Mouse (Mus musculus) forebrain, embryonic 10.5 days (tissue): ENCODE measurements at regions not wholly inside any gene's neighbourhood (a gene's known extent, or its start where the extent isn't known, plus 50 kb on each side); places are given as distances from the start of the nearest gene placed in this dataset.

Experiments
- DNase-seq: peaks from one replicate; pipeline ENCODE4 v3.0.0-alpha.2; 2017; ENCODE audit warnings: low spot score; ENCODE audit errors: extremely low spot score
- H3K27ac ChIP-seq: fragments of 300-500 bp; sonication (generic); 2 replicates; pipeline ENCODE4 v1.5.1; 2016; ENCODE audit warnings: mild to moderate bottlenecking
- H3K27me3 ChIP-seq: fragments of 300-500 bp; sonication (generic); 2 replicates; pipeline ENCODE4 v1.6.1; 2016; ENCODE audit warnings: mild to moderate bottlenecking; ENCODE audit not compliant: poor library complexity, severe bottlenecking
- H3K36me3 ChIP-seq: fragments of 300-500 bp; sonication (generic); replicated peaks from 2 replicates; pipeline ENCODE4 v1.6.1; 2016; ENCODE audit warnings: mild to moderate bottlenecking, moderate library complexity
- H3K4me1 ChIP-seq: fragments of 300-500 bp; sonication (generic); 2 replicates; pipeline ENCODE4 v1.6.1; 2016
- H3K4me3 ChIP-seq: fragments of 300-500 bp; sonication (generic); 2 replicates; pipeline ENCODE4 v1.5.1; 2016; ENCODE audit warnings: mild to moderate bottlenecking, moderate library complexity
- H3K9me3 ChIP-seq: fragments of 300-500 bp; sonication (generic); 2 replicates; pipeline ENCODE4 v1.6.1; 2016; ENCODE audit warnings: mild to moderate bottlenecking, moderate library complexity
- WGBS: fragments of 180-500 bp; shearing (Covaris S2); methylation state at CpG from one replicate; pipeline ENCODE4 v1.1.7; 2016; 5-methylcytosine and 5-hydroxymethylcytosine counted together

DNA sequence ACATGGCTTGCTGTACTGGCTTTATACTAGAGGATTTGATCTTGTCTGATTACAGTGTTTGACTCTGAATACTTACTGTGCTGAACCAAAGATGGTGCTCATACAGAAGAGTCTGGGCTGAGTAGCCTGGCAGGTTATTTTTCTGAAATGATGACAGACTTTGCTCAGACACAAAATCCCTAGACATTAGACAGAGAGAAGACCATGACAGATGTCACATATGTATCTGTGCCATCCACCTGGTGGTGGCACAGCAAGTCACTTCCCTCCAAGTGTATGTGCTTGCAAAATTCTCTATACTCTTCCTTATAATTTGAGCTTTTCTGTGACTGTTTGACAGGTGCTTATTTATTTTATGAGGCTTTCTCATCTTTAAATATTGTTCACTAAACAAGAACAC, 80.7 kb downstream of the Gm7361 start:
- Histone ChIP-seq H3K4me1 (no peaks in the 10 kb centered on the region), H3K36me3 (no peaks in the 10 kb centered on the region), H3K27me3 (no peaks in the 10 kb centered on the region), H3K9me3 (no peaks in the 10 kb centered on the region), H3K27ac (no peak overlapping the region), H3K4me3 (no peak overlapping the region)
- no peak for DNase-seq

DNA sequence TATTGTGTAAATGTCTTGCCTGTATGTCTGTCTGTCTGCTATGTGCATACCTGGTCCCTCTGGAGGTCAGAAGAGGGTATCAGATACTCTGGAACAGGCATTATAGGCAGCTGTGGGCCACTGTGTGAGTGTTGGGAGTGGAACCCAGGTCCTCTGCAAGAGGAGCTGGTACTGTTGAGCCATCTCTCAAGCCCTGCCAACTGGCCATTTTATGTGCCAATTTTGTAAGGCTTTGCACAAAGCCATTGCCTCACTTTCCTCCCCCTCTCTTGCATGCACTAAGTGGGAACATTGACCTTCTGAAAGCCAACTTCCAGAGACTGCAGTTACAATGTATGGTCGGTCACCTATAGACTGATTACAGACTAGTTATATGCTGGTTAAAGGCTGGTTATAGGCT, 81.8 kb downstream of the Gm7361 start:
- no peaks in the 10 kb centered on the region for H3K9me3 ChIP-seq
- no peak overlapping the region for H3K27ac ChIP-seq
- no peak for DNase-seq
- H3K4me1 ChIP-seq, result no peaks in the 10 kb centered on the region
- H3K36me3 ChIP-seq, result no peaks in the 10 kb centered on the region
- H3K4me3 ChIP-seq, result no peak overlapping the region
- WGBS, result 88% methylated on average over 1 of the region's 1 CpGs
- H3K27me3 ChIP-seq, result no peaks in the 10 kb centered on the region

DNA sequence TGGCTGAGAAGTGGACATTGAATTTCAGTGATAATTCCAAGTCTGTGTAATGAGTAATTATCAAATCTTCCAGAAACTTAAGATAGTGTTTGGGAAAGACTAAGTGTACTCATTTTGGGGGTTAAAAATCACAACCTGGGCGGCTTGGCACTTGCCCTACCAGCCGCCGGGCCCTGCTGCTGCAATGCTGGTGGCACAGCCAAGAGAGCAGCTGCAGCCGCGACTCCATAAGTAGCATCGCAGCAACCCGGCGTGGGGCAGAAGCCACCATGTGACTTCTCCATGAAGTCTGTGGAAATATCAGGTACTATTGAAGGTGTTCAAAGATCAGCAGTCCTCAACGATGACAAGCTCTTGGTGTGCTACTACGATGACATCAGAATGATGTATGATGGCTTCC, 97.7 kb downstream of the Gm7361 start:
- H3K27me3 ChIP-seq, result no peaks in the 10 kb centered on the region
- no peaks in the 10 kb centered on the region for H3K9me3 ChIP-seq
- no peak overlapping the region for H3K27ac ChIP-seq
- H3K4me1 ChIP-seq, result no peaks in the 10 kb centered on the region
- no peak overlapping the region for H3K4me3 ChIP-seq
- no peaks in the 10 kb centered on the region for H3K36me3 ChIP-seq
- WGBS, result 97% methylated on average over 10 of the region's 10 CpGs
- DNase-seq, result no peak

DNA sequence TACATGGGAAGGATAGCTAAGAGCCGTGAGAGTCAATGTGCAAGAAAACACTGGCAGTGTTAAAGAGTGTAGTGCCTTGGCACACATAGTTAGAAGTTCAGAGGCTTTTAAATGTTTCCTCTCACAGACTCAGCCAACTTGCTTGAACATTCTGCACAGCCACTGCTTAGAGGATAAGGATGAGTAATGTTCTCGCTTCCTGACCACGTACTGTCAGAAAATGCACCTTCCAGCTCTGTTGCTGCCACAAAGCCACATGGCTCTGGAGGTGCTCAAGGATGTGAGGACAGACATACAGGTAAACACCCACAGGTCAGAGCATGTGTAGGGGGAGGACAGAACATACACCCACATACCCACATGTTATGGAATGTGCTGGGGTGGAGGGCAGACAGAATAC, 101.6 kb downstream of the Gm7361 start:
- DNase-seq, result no peak

DNA sequence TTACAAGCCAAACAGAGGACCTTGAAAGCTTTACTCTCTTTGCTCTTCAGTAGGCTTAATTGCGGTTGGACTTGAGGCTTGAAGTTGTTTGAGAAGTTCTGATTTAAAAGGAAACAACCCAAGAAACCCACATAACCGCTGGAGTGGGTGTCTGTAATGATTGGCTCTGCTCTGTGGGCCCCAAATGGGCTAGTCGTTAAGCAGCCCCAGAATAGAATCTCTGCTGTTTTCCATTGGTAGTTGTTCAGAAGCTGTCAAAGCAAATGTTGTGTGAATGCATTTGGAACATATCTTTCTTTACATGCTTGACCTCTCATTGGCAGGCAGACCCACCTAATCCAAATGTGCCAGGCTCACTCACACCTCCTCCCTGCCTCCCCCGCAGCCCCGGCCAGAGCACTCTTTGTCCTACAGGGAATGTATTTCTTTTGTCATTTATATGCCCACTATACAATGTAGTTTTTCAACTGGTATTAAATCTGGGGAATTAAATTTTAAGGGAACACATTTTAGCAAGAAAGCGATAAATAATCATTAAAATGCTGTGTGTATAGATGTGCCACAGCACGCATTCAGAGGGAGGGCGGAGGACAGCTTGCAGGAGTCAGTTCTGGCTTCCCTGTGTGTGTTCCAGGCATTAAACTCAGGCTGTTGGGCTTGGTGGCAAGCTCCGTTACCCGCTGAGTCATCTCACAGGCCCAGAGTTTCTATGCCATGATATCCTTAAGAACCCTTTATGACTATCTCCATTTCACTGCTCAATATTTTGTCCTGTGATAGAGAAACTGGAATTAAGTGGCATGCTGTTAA, 116.9 kb downstream of the Gm7361 start:
- H3K4me1 ChIP-seq, result peaks cover 15% of the 10 kb centered on the region
- H3K36me3 ChIP-seq, result no peaks in the 10 kb centered on the region
- 73% methylated on average over 10 of the region's 10 CpGs for WGBS
- H3K9me3 ChIP-seq, result no peaks in the 10 kb centered on the region; the same call in 1 of the 2 replicates
- no peak overlapping the region for H3K4me3 ChIP-seq
- no peak for DNase-seq
- no peak overlapping the region for H3K27ac ChIP-seq
- no peaks in the 10 kb centered on the region for H3K27me3 ChIP-seq

More for the DNA sequence above, 101.6 kb downstream of the Gm7361 start:
- H3K27ac ChIP-seq, result no peak overlapping the region
- H3K36me3 ChIP-seq, result no peaks in the 10 kb centered on the region
- H3K9me3 ChIP-seq, result no peaks in the 10 kb centered on the region
- 89% methylated on average over 3 of the region's 3 CpGs for WGBS
- no peaks in the 10 kb centered on the region for H3K4me1 ChIP-seq
- H3K4me3 ChIP-seq, result no peak overlapping the region
- H3K27me3 ChIP-seq, result no peaks in the 10 kb centered on the region

DNA sequence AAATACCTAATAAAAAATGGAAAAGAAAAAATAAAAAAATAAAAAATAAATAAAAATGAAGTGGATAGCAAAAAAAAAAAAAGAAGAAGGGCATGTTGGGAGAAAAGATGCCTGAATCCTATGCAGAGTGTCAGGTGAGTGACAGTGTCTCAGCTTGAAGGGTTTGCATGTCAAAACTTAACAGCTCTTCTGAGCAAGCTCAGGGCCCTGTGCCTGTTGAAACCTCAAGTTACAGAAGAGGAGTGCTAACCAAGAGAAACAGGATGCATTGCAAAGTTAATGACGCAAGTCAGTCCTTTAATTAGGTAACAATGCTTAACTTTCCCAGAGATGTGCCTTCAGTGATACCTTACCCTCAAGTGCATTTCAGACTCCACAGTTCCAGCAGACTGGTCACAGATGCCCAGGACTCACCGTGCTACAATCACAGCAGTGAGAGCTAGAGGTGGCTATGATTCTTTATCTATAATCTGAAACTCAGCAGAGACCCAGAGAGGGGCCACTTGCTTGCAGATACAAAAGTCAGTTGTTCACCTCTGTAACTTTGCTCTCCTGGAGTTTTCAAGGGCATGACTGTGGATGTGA, 149.7 kb downstream of the Gm7361 start:
- no peak overlapping the region for H3K4me3 ChIP-seq
- DNase-seq, result no peak
- no peaks in the 10 kb centered on the region for H3K27me3 ChIP-seq
- no peaks in the 10 kb centered on the region; the same call in 1 of the 2 replicates for H3K9me3 ChIP-seq
- H3K36me3 ChIP-seq, result no peaks in the 10 kb centered on the region
- 82% methylated on average over 2 of the region's 2 CpGs for WGBS
- H3K27ac ChIP-seq, result no peak overlapping the region
- H3K4me1 ChIP-seq, result no peaks in the 10 kb centered on the region

DNA sequence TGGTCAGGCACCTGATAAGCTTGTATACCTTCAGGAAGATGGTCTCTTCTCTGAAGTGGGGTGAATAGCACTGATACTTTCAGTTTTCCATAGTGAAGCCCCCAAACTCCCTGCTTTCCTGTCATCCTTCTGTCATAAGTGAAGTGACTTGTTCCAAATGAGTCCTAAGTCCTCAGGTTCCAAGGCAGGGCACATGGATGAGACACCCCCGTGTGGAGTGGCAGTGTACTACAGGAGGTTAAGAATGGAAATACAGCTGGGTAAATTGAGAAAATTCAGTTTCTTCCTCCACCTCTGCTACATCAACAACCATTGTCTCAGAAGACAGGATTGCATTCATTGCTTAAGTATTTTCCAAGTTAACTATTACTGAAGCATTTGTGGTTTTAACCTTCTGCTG, 155.7 kb downstream of the Gm7361 start:
- Histone ChIP-seq H3K36me3 (no peaks in the 10 kb centered on the region), H3K9me3 (no peaks in the 10 kb centered on the region), H3K4me3 (no peak overlapping the region), H3K27ac (no peak overlapping the region), H3K27me3 (no peaks in the 10 kb centered on the region), H3K4me1 (peaks cover 10% of the 10 kb centered on the region)
- WGBS, result 38% methylated on average over 1 of the region's 1 CpGs
- DNase-seq, result no peak

DNA sequence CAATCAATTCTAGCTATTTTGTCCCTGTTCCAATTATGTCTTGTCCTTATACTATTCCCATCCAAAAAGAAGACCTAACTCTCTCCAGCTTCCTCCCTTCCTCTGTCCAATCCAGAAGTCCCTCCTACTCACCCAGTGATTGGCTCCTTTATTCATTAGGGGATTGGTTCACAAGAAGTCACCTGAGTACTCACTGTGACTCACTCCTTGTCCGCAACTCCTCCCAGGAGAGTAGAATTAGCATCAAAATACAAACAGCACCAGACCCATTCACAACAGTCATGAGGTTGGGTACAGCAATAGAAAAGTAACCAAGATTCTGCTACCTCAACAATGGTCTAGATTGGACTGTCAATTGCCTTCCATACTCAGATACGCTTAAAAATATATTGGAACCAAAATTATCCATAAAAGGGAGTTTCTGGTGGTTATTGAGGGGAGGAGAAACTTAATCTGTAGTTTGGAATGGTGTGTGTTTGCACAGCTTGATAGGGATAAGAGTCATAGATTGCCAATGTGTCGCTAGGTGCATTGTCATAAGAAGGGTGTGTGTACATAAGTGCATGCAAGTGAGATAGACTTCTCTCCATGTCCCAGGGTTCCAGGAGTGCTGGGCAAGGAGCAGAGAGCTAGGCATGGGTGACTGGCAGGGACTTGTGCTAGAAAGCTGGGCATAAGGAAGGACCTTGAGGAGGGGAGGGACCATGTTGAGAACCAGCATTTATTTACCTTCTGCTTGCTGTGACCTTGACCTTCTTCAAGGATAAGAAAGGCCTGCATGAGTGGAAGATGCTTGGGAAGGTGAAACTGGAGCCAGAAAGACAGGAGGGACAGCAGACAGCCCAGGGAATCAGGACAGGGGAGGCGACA, 187.1 kb downstream of the Gm7361 start:
- H3K27me3 ChIP-seq, result no peaks in the 10 kb centered on the region
- no peak overlapping the region for H3K4me3 ChIP-seq
- H3K27ac ChIP-seq, result no peak overlapping the region
- no peaks in the 10 kb centered on the region for H3K4me1 ChIP-seq
- 80% methylated on average over 4 of the region's 4 CpGs for WGBS
- H3K9me3 ChIP-seq, result no peaks in the 10 kb centered on the region
- DNase-seq, result no peak
- H3K36me3 ChIP-seq, result no peaks in the 10 kb centered on the region

DNA sequence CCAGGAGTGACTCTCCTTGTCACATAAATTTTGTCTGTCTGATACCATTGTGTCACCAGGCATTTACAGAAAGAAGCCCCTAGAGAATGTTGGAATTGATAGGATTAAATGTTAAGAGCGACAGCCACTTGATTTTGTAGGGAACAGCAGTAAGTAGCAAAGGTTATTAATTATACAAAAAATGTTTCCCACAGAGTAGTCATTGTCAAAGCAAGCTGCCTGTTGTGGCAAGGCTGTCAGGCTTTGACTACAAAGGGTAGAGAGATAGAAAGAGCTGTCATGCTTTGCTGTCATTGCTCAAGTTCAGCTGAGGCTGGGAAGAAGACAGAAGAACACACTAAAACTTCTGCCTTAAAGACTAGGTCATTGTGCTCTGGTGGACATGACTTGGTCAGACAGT, 193.8 kb downstream of the Gm7361 start:
- Histone ChIP-seq H3K36me3 (no peaks in the 10 kb centered on the region), H3K9me3 (no peaks in the 10 kb centered on the region), H3K4me1 (no peaks in the 10 kb centered on the region), H3K4me3 (no peak overlapping the region), H3K27ac (no peak overlapping the region), H3K27me3 (no peaks in the 10 kb centered on the region)
- 67% methylated on average over 1 of the region's 1 CpGs for WGBS
- no peak for DNase-seq

DNA sequence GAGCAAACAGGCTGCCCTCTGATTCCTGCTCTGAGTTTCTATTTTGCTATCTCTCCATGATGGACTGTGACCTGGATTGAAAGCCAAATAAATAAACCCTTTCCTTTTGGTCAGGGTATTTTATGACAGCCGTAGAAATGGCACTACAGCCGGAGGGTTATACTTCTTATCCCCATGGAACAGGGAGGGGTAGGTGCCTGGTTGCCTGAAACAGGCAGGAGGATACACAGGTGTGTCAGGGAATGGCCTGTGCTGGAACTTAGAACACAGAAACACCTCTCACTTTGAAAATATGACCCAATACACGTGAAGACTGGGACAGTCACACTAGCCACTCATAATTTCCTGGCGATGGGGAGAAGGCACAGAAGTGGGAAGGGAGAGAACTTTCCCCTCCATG, 200.1 kb downstream of the Gm7361 start:
- Histone ChIP-seq H3K36me3 (no peaks in the 10 kb centered on the region), H3K4me1 (no peaks in the 10 kb centered on the region), H3K27ac (no peak overlapping the region), H3K27me3 (no peaks in the 10 kb centered on the region), H3K4me3 (no peak overlapping the region), H3K9me3 (no peaks in the 10 kb centered on the region)
- WGBS, result 84% methylated on average over 4 of the region's 4 CpGs
- no peak for DNase-seq

DNA sequence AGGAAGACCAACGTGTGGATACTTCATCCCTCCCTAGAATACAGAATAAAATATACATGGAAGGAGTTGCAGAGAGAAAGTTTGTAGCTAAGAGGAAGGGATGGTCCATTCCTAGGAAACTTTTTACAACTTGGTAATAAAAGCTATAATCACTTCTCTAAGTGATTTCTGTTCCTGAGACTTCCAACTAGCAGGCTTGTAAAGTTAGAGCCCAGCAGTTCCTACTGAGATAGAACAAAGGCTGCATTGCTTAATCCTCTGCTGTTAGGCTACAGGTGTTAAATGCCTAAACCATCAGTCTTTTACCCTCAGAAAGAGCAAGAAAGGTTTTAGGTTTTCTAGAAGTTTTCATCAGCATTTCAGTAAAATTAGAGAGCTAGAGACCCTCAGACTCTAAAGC, 209.2 kb downstream of the Gm7361 start:
- 67% methylated on average over 1 of the region's 1 CpGs for WGBS
- H3K4me1 ChIP-seq, result no peaks in the 10 kb centered on the region
- no peak overlapping the region for H3K4me3 ChIP-seq
- H3K36me3 ChIP-seq, result no peaks in the 10 kb centered on the region
- no peaks in the 10 kb centered on the region for H3K27me3 ChIP-seq
- no peak for DNase-seq
- no peak overlapping the region for H3K27ac ChIP-seq
- H3K9me3 ChIP-seq, result no peaks in the 10 kb centered on the region

DNA sequence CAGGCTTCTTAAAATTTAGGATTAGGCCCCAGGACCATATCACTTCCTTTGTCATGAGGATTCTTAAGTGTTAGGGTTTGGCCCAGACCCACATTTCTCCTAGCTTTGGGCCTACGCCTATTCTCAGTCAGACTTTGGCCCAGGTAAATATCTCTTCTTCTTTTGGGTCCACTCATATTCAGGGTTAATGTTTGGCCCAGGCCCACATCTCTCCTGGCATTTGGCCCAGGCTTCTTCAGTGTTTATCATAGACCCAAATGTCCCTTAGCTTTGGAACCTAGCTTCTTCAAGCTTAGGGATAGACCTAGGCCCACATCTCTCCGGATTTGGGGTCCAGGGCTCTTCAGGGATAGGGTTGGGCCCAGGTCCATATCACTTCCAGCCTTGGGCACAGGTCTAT, 228.2 kb downstream of the Gm7361 start:
- WGBS, result 86% methylated on average over 2 of the region's 2 CpGs
- Histone ChIP-seq H3K4me1 (no peaks in the 10 kb centered on the region), H3K27ac (no peak overlapping the region), H3K9me3 (no peaks in the 10 kb centered on the region), H3K36me3 (no peaks in the 10 kb centered on the region), H3K27me3 (no peaks in the 10 kb centered on the region), H3K4me3 (no peak overlapping the region)
- DNase-seq, result no peak

DNA sequence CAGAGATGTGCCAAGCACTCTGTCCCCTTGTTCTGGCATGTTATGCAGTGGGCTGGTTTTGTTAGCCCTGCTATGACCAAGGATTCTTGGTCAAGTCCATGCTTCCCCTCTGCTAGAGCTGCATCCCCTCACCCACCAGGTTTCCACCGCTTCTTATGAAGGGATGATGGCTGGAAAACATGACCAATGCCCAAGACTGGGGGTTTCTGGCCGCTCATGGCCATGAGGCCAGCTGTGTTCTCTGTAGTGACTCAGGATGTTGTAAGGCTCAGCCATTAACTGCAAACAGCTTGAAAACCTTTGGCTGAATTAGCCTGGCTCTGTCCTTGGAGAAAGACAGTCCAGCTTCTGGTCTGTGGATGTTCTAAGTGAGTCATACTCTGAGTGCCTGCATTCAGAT, 236.5 kb downstream of the Gm7361 start:
- 78% methylated on average over 2 of the region's 2 CpGs for WGBS
- no peak for DNase-seq
- Histone ChIP-seq H3K36me3 (no peaks in the 10 kb centered on the region), H3K4me1 (no peaks in the 10 kb centered on the region), H3K9me3 (no peaks in the 10 kb centered on the region), H3K4me3 (no peak overlapping the region), H3K27ac (no peak overlapping the region), H3K27me3 (no peaks in the 10 kb centered on the region)
